Mouse (Mus musculus) forebrain, embryonic 16.5 days (tissue): ENCODE results near the gene Nrn1l. TPM values are rescaled to one million over a fixed set of nuclear protein-coding genes. Genes with fewer than 3 reads are reported as not detected.

Experiments used
- ATAC-seq: fragments of 200-750 bp; cut with Nextera tagmentation; 2 replicates; pipeline ENCODE4 v1.8.0; 2017; ENCODE audit warnings: mild to moderate bottlenecking, moderate library complexity
- H3K27ac ChIP-seq: fragments of 300-500 bp; sonication (generic); 2 replicates; pipeline ENCODE4 v1.5.1; 2014; ENCODE audit warnings: low read length, control low read depth
- H3K27me3 ChIP-seq: fragments of 300-500 bp; sonication (generic); replicated peaks from 2 replicates; pipeline ENCODE4 v1.6.1; 2014; ENCODE audit warnings: low read length; ENCODE audit not compliant: control insufficient read depth, insufficient read depth
- H3K36me3 ChIP-seq: fragments of 300-500 bp; sonication (generic); 2 replicates; pipeline ENCODE4 v1.6.1; 2014; ENCODE audit not compliant: control insufficient read depth, insufficient read depth
- H3K4me1 ChIP-seq: fragments of 300-500 bp; sonication (generic); replicated peaks from 2 replicates; pipeline ENCODE4 v1.6.1; 2014; ENCODE audit warnings: low read length; ENCODE audit not compliant: control insufficient read depth, insufficient read depth
- H3K4me2 ChIP-seq: fragments of 300-500 bp; sonication (generic); 2 replicates; pipeline ENCODE4 v1.6.1; 2014; ENCODE audit warnings: mild to moderate bottlenecking, low read length, control low read depth
- H3K4me3 ChIP-seq: fragments of 300-500 bp; sonication (generic); replicated peaks from 2 replicates; pipeline ENCODE4 v1.5.1; 2014; ENCODE audit warnings: mild to moderate bottlenecking, low read length, control low read depth
- H3K9ac ChIP-seq: fragments of 300-500 bp; sonication (generic); replicated peaks from 2 replicates; pipeline ENCODE4 v1.6.1; 2014; ENCODE audit warnings: low read depth, low read length, control low read depth
- H3K9me3 ChIP-seq: fragments of 300-500 bp; sonication (generic); 2 replicates; pipeline ENCODE4 v1.6.1; 2016; ENCODE audit warnings: low read length; ENCODE audit not compliant: control insufficient read depth
- WGBS: fragments of 180-500 bp; shearing (Covaris S2); extraction: QIAGEN DNeasy Blood & Tissue Kit; methylation state at CpG from one replicate; pipeline ENCODE4 v1.1.7; 2014; 5-methylcytosine and 5-hydroxymethylcytosine counted together
- polyA plus RNA-seq: library from polyadenylated mRNA; unstranded; fragments of >200 nt; fragmentation: Nextera tagmentation; extraction: Ambion mirVana; gene quantifications from 2 replicates; pipeline ENCODE4 v1.2.1, GENCODE M21; 2015

Nrn1l gene
- polyA plus RNA-seq, 1 experiment from 2014 or later: 0.51 TPM

GRCm38 (mm10) chr8:105925123-105925522, 31.8 kb downstream of the Nrn1l start:
- no peaks in the 10 kb centered on the region; the same call in 1 of the 2 replicates for H3K36me3 ChIP-seq
- ATAC-seq: no peak
- no peaks in the 10 kb centered on the region for H3K9me3 ChIP-seq
- no peaks in the 10 kb centered on the region for H3K27me3 ChIP-seq
- H3K9ac ChIP-seq: no peak overlapping the region
- H3K27ac ChIP-seq: no peak overlapping the region
- H3K4me3 ChIP-seq: no peak overlapping the region
- no peak overlapping the region for H3K4me2 ChIP-seq
- H3K4me1 ChIP-seq: no peaks in the 10 kb centered on the region
- 72% methylated on average over 3 of the region's 3 CpGs for WGBS

DNA sequence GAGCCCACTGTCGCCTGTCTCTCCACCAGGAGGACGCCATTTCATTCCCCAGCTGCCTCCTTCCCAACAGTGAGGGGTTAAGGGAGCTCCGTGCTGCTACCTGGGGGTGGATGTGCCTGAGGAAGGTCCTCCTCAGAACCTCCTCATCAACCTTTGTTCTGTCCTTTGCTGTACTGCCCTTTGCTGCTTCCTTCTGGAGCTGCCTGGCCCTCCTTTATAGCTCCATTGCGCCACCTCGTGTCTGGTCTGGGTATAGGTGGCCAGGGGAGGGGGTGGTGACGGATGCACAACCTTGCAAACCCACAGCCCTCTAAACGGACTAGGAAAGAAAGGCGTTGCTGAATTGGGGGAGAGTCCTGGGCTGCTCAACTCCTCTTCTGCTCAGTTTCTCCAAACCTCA, 37.2 kb downstream of the Nrn1l start:
- ATAC-seq: peak; percentile 68
- H3K9ac ChIP-seq: peak overlapping the region; percentile 50; the same call in 1 of the 2 replicates
- H3K27me3 ChIP-seq: no peaks in the 10 kb centered on the region
- H3K4me3 ChIP-seq: no peak overlapping the region
- WGBS: 15% methylated on average over 8 of the region's 8 CpGs
- no peaks in the 10 kb centered on the region; the same call in 1 of the 2 replicates for H3K36me3 ChIP-seq
- no peak overlapping the region for H3K4me2 ChIP-seq
- H3K27ac ChIP-seq: no peak overlapping the region
- H3K9me3 ChIP-seq: no peaks in the 10 kb centered on the region
- peaks cover 4% of the 10 kb centered on the region; the same call in 1 of the 2 replicates for H3K4me1 ChIP-seq

GRCm38 (mm10) chr8:105931271-105931670, 37.9 kb downstream of the Nrn1l start:
- ATAC-seq: no peak
- no peaks in the 10 kb centered on the region for H3K27me3 ChIP-seq
- H3K4me1 ChIP-seq: peaks cover 4% of the 10 kb centered on the region
- no peak overlapping the region for H3K4me3 ChIP-seq
- no peak overlapping the region for H3K27ac ChIP-seq
- no peak overlapping the region for H3K4me2 ChIP-seq
- H3K9me3 ChIP-seq: no peaks in the 10 kb centered on the region
- H3K9ac ChIP-seq: no peak overlapping the region
- 95% methylated on average over 3 of the region's 3 CpGs for WGBS
- no peaks in the 10 kb centered on the region; the same call in 1 of the 2 replicates for H3K36me3 ChIP-seq

DNA sequence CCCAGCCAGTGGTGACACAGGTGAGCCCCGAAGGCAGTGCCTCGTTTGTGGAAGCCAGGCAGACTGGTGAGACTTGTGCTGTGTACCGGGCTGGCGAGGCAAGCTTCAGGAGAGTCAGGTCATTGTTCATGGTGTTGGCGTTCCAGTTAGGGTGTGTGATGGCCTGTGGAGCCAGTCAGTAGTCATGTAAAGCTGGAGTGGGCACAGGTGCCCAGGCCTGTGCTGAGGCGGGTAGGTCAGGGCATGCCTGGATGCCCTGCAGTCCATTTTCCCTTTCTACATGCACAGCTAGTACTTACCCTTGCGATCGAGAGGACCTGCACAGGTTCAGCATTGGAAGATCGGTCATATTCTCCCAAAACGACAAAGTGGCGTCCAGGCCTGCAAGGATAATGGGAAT, 39.2 kb downstream of the Nrn1l start:
- Histone ChIP-seq H3K9me3 (no peaks in the 10 kb centered on the region), H3K4me1 (peaks cover 8% of the 10 kb centered on the region), H3K9ac (no peak overlapping the region), H3K27me3 (no peaks in the 10 kb centered on the region), H3K4me2 (no peak overlapping the region), H3K27ac (no peak overlapping the region), H3K36me3 (no peaks in the 10 kb centered on the region; the same call in 1 of the 2 replicates), H3K4me3 (no peak overlapping the region)
- no peak for ATAC-seq
- 91% methylated on average over 11 of the region's 11 CpGs for WGBS

- ATAC-seq: no peak
- no peak within 1 kb of the TSS for H3K9ac ChIP-seq
- H3K27ac ChIP-seq: no peak within 1 kb of the TSS
- H3K4me2 ChIP-seq: no peak within 1 kb of the TSS
- H3K36me3 ChIP-seq: no peaks in the 10 kb centered on the region; the same call in 1 of the 2 replicates
- H3K9me3 ChIP-seq: no peaks in the 10 kb centered on the region
- H3K27me3 ChIP-seq: no peaks in the 10 kb centered on the region
- no peak within 1 kb of the TSS for H3K4me3 ChIP-seq
- H3K4me1 ChIP-seq: peaks cover 16% of the 10 kb centered on the region
- 92% methylated on average over 2 of the region's 2 CpGs for WGBS
These were observed 40.4 kb downstream of the Nrn1l start, which contains the start of gene Ctrl for GRCm38 (mm10) chr8:105933762-105934161. Gene Ctrl, minus strand, starts transcription at chr8:105933862.

DNA sequence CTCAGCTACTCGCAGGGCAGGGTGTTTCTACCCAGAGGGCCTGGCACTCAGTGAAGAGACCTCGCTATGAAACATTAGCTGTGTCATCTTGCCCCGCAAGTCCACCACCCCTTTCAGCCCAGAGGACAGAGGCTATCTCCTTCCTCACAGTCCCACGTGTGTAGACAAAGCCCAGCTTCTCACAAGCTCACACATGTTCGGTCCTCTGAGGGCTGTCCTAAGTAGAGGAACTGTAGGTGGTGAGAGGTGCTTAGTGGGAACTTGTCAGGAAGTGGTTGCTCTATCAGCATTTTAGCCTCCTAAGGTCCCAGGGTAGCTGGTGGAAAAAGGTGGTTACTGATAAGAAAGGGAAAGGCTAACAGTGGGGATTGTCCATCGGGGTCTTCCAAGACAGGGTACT, 41.7 kb downstream of the Nrn1l start:
- no peak overlapping the region for H3K27ac ChIP-seq
- WGBS: 85% methylated on average over 6 of the region's 6 CpGs
- H3K9ac ChIP-seq: no peak overlapping the region
- no peaks in the 10 kb centered on the region for H3K36me3 ChIP-seq
- H3K27me3 ChIP-seq: no peaks in the 10 kb centered on the region
- no peak overlapping the region for H3K4me2 ChIP-seq
- H3K4me1 ChIP-seq: peaks cover 16% of the 10 kb centered on the region
- no peaks in the 10 kb centered on the region for H3K9me3 ChIP-seq
- no peak for ATAC-seq
- H3K4me3 ChIP-seq: no peak overlapping the region

DNA sequence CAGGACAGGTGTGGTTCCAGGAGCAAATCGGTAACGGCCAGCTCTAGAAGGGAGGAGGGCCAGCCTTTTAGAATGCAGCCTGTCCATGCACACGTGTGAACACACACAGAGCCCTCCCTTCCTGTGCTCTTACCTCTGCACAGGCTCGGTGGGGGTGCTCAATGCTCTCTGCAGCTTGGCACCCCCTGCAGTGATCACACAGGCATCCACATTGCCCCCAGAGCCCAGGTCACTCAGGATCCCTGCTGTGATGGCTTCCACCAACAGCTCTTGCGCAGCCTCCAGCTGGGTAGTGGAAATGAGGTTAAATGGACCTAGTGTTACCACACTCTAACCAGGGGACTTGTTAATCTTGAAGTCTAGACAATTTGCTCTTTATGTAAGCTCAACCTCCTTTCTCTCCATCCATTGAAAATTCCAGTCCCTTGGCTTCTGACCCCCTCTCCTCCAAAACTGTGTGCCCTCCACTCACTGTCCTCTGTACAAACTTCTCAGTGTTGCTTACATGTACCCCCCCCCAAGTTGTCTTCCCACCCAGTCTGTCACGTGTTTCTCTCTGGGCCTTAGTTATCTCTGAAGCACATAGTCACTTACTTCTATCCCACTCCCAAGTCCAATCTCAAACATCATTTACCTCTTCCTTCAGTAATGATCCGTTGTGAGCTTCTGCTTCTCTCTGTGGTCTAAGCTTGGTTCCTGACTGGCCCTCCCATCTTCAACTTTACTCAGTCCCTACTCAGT, 42.7 kb downstream of the Nrn1l start:
- Histone ChIP-seq H3K36me3 (no peaks in the 10 kb centered on the region), H3K4me2 (peak overlapping the region; percentile 99), H3K27me3 (no peaks in the 10 kb centered on the region), H3K9ac (peak overlapping the region; percentile 91), H3K27ac (no peak overlapping the region), H3K9me3 (no peaks in the 10 kb centered on the region), H3K4me1 (peaks cover 11% of the 10 kb centered on the region), H3K4me3 (peak overlapping the region; percentile 68)
- 30% methylated on average over 7 of the region's 7 CpGs for WGBS
- no peak for ATAC-seq

GRCm38 (mm10) chr8:105936866-105937475, 43.6 kb downstream of the Nrn1l start:
- H3K9me3 ChIP-seq: no peaks in the 10 kb centered on the region
- WGBS: 0% methylated on average over 30 of the region's 30 CpGs

DNA sequence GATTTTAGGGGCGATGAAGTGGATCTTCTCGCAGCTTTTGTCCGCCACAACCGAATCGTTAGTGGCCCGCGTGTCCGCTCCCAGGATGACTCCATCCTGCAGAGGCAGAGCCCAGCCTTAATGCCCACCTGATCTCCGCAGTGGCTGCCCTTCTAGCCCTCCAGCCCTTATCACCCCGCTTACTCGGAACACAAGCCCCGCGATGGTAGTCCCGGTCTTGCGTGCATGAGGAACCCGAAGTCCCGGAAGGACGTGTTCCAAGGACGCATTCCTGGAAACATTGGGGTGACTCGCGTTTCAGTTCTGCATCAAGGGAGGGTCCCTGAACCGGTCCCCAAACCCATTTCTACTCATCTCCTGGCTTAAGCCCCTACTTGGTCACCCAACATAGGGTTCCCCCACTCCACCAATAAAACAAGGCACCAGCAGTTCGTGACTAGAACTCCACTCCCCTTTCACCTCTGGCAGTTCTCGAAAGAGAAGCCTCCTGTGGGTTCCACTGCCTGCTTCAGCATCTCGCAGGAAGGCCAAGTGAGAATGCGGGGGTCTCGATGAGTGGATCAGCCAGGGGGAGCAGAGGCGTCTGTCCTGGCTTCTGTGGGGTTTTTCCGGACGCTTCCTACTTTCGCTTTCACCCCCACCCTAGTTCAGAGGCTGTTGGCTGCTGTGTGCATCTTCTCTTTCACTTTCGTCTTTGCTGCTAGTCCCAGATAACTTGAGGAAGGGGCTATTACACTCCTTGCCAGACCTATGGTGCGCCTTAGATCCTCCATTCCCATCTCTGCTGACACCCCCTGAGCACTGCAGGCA, 44.3 kb downstream of the Nrn1l start:
- Histone ChIP-seq H3K27ac (peak overlapping the region; percentile 82), H3K4me3 (peak overlapping the region; percentile 68), H3K4me1 (peaks cover 11% of the 10 kb centered on the region), H3K9me3 (no peaks in the 10 kb centered on the region), H3K4me2 (peak overlapping the region; percentile 99), H3K27me3 (no peaks in the 10 kb centered on the region), H3K9ac (peak overlapping the region; percentile 91), H3K36me3 (no peaks in the 10 kb centered on the region)
- peak; percentile 24; the same call in 1 of the 2 replicates for ATAC-seq
- WGBS: under 1% methylated on average over 33 of the region's 33 CpGs

More at GRCm38 (mm10) chr8:105936866-105937475, 43.6 kb downstream of the Nrn1l start:
- ATAC-seq: peak; percentile 85
- no peaks in the 10 kb centered on the region for H3K27me3 ChIP-seq
- peak overlapping the region; percentile 82 for H3K27ac ChIP-seq
- H3K4me2 ChIP-seq: peak overlapping the region; percentile 99
- peaks cover 11% of the 10 kb centered on the region for H3K4me1 ChIP-seq
- no peaks in the 10 kb centered on the region for H3K36me3 ChIP-seq
- peak overlapping the region; percentile 68 for H3K4me3 ChIP-seq
- H3K9ac ChIP-seq: peak overlapping the region; percentile 91
